ENCODE assay signal across 22 mouse cellular contexts in genomic region chr7:137366736-137367135, GRCm38 (mm10). TPM values are rescaled to one million over a fixed set of nuclear protein-coding genes. Genes with fewer than 3 reads are reported as not detected.
A peak's percentile ranks its signal among the peaks of the same experiment; 100 is the strongest.
DNase-seq lines count a peak whose midpoint lies in the region; ATAC-seq and TF ChIP-seq lines count a peak whose summit lies in the region.
"Had no signal": no experiment of that assay in that cellular context is flagged by ENCODE, and none has a peak within 500 bp of the region (broad histone marks: within the 10 kb centered on the region; RNA-seq: fewer than 3 reads in every experiment).

No protein-coding gene starts in this region.

- no peak for ATAC-seq in kidney, postnatal 0 days (replicated peaks; ENCODE audit: low FRiP score, low read depth)
- peak; percentile 58; the same call in 1 of the 2 replicates for ATAC-seq in megakaryocyte progenitor cell, adult 5-6 weeks (replicated peaks; ENCODE audit: poor library complexity)
- ATAC-seq: activated CD4-positive, CD25-positive, alpha-beta regulatory T cell, adult 4 months; Patski had no signal

- 79% methylated on average over 4 of the region's 4 CpGs for WGBS in kidney, postnatal 0 days

- no peak overlapping the region for H3K4me3 ChIP-seq in kidney, postnatal 0 days (replicated peaks; ENCODE audit: low read depth, low read length)
- H3K4me3 ChIP-seq: embryonic facial prominence, embryonic 13.5 days; hindbrain, embryonic 15.5 days; liver, embryonic 15.5 days; midbrain, embryonic 10.5 days had no signal

- H3K27ac ChIP-seq in kidney, postnatal 0 days, result no peak overlapping the region
- H3K27ac ChIP-seq: embryonic facial prominence, embryonic 13.5 days; hindbrain, embryonic 15.5 days; liver, embryonic 15.5 days; midbrain, embryonic 10.5 days had no signal

- DNase-seq in cerebellum, postnatal 10 days, result peak; percentile 9 to 16
- no peak for DNase-seq in cerebellum, adult 11 months
- DNase-seq in kidney, postnatal 0 days (ENCODE audit: low spot score), result no peak
- DNase-seq in kidney, postnatal 14 days, result no peak
- DNase-seq in A20 (ENCODE audit: low read depth, low spot score), result peak; percentile 27
- no peak for DNase-seq in right cerebral cortex, postnatal 10 days (ENCODE audit: low spot score in 2 of 2)
- DNase-seq in left cerebral cortex, postnatal 14 days (ENCODE audit: low spot score in 2 of 2), result no peak
- DNase-seq: adrenal gland, postnatal 14 days; cerebellum, adult 2 months; gastrocnemius, postnatal 25 days; heart, postnatal 14 days; kidney, adult 8-10 months; layer of hippocampus, postnatal 36 days; thymus, adult 18-20 months had no signal

- H3K36me3 ChIP-seq in kidney, postnatal 0 days (ENCODE audit: insufficient read depth, low read length), result no peaks in the 10 kb centered on the region
- H3K36me3 ChIP-seq: embryonic facial prominence, embryonic 13.5 days; hindbrain, embryonic 15.5 days; liver, embryonic 15.5 days; midbrain, embryonic 10.5 days had no signal

- no peaks in the 10 kb centered on the region for H3K27me3 ChIP-seq in kidney, postnatal 0 days (ENCODE audit: insufficient read depth, low read length)
- H3K27me3 ChIP-seq: embryonic facial prominence, embryonic 13.5 days; hindbrain, embryonic 15.5 days; liver, embryonic 15.5 days; Patski had no signal

- H3K4me1 ChIP-seq in kidney, postnatal 0 days (replicated peaks; ENCODE audit: insufficient read depth, low read length), result no peaks in the 10 kb centered on the region
- H3K4me1 ChIP-seq: embryonic facial prominence, embryonic 13.5 days; hindbrain, embryonic 15.5 days; liver, embryonic 15.5 days had no signal

- TF ChIP-seq CTCF in kidney, postnatal 0 days (IDR thresholded peaks at IDR 0.05; ENCODE audit: low read depth), result peak; percentile 18; the same call in 1 of the 2 replicates

- no peak overlapping the region for H3K9ac ChIP-seq in kidney, postnatal 0 days (ENCODE audit: low read depth, low read length)
- H3K9ac ChIP-seq: embryonic facial prominence, embryonic 13.5 days; hindbrain, embryonic 15.5 days; liver, embryonic 15.5 days had no signal

- H3K4me2 ChIP-seq in kidney, postnatal 0 days (ENCODE audit: low read length), result no peak overlapping the region
- H3K4me2 ChIP-seq: embryonic facial prominence, embryonic 13.5 days; heart, embryonic 11.5 days; hindbrain, embryonic 15.5 days; liver, embryonic 15.5 days had no signal

- intact Hi-C loops in left cerebral cortex, postnatal 14 days (cut with DNase I), result no loop called here

- H3K9me3 ChIP-seq in kidney, postnatal 0 days (replicated peaks; ENCODE audit: low read length), result no peaks in the 10 kb centered on the region
- H3K9me3 ChIP-seq: embryonic facial prominence, embryonic 13.5 days; hindbrain, embryonic 15.5 days; liver, embryonic 15.5 days; midbrain, embryonic 10.5 days had no signal

RNA-seq across cellular contexts. Expression of gene 9430038I01Rik, which starts 43.8 kb away (rescaled TPM):
- polyA plus RNA-seq in kidney, postnatal 0 days (2015; fragmentation: Nextera tagmentation; extraction: Ambion mirVana), result 23.1 and 23.8 TPM in 2 replicates
- total RNA-seq in megakaryocyte progenitor cell, adult 5-6 weeks (2015), result 13.1 and 16.8 TPM in 2 replicates
- 11.8 and 16.3 TPM in 2 replicates for total RNA-seq in megakaryocyte progenitor cell, adult 5-6 weeks (2017)
- total RNA-seq in left cerebral cortex, postnatal 14 days (2021), result 1 to 10 TPM; 5.7 to 6.9 TPM

RNA-seq across cellular contexts. Expression of gene Ebf3, which starts 52.5 kb away (rescaled TPM):
- 0.22 and 0.30 TPM in 2 replicates for polyA plus RNA-seq in kidney, postnatal 0 days (2015; fragmentation: Nextera tagmentation; extraction: Ambion mirVana)
- total RNA-seq in megakaryocyte progenitor cell, adult 5-6 weeks (2015), result 0.07 TPM in 1 of 2 replicates, not detected in the other
- total RNA-seq in megakaryocyte progenitor cell, adult 5-6 weeks (2017), result 0.12 TPM in 1 of 2 replicates, not detected in the other
- total RNA-seq in left cerebral cortex, postnatal 14 days (2021), result under 1 TPM; 0.68 to 0.70 TPM
- polyA plus RNA-seq: activated CD4-positive, CD25-positive, alpha-beta regulatory T cell, adult 4 months had no signal

Comparison
In these comparisons a context has a peak if more than half of its experiments do, and no peak if none do; other contexts are left out.
1. DNase-seq: peak in cerebellum, postnatal 10 days (2 of 2) and A20 (single experiment); none in cerebellum, adult 11 months (single experiment), kidney, postnatal 0 days (single experiment), kidney, postnatal 14 days (single experiment), right cerebral cortex, postnatal 10 days (0 of 2) and left cerebral cortex, postnatal 14 days (0 of 2).